Mouse (Mus musculus) hindbrain, embryonic 11.5 days (tissue): Measurements from ENCODE around the gene Enpp1. TPM values are rescaled to one million over a fixed set of nuclear protein-coding genes. Genes with fewer than 3 reads are reported as not detected.
A peak's percentile ranks its signal among the peaks of the same experiment; 100 is the strongest.

ENCODE experiments used
- ATAC-seq: fragments of 200-750 bp; cut with Nextera tagmentation; 2 replicates; pipeline ENCODE4 v1.8.0; 2017; ENCODE audit warnings: mild to moderate bottlenecking, moderate TSS enrichment, moderate library complexity; ENCODE audit not compliant: low FRiP score
- DNase-seq: peaks from one replicate; pipeline ENCODE4 v3.0.0-alpha.2; 2015; ENCODE audit warnings: low spot score
- H3K27ac ChIP-seq: fragments of 300-500 bp; sonication (generic); 2 replicates; pipeline ENCODE4 v1.5.1; 2014; ENCODE audit warnings: mild to moderate bottlenecking, low read depth, low read length
- H3K27me3 ChIP-seq: fragments of 300-500 bp; sonication (generic); 2 replicates; pipeline ENCODE4 v1.6.1; 2014; ENCODE audit warnings: mild to moderate bottlenecking, low read length, moderate library complexity, mixed read lengths; ENCODE audit not compliant: control insufficient read depth, insufficient read depth
- H3K36me3 ChIP-seq: fragments of 300-500 bp; sonication (generic); 2 replicates; pipeline ENCODE4 v1.6.1; 2014; ENCODE audit warnings: mild to moderate bottlenecking, low read length, moderate library complexity, mixed read lengths; ENCODE audit not compliant: control insufficient read depth, insufficient read depth
- H3K4me1 ChIP-seq: fragments of 300-500 bp; sonication (generic); replicated peaks from 2 replicates; pipeline ENCODE4 v1.6.1; 2014; ENCODE audit warnings: low read length, mixed read lengths; ENCODE audit not compliant: control insufficient read depth, insufficient read depth
- H3K4me2 ChIP-seq: fragments of 300-500 bp; sonication (generic); replicated peaks from 2 replicates; pipeline ENCODE4 v1.6.1; 2014; ENCODE audit warnings: mild to moderate bottlenecking, low read depth, low read length
- H3K4me3 ChIP-seq: fragments of 300-500 bp; sonication (generic); 2 replicates; pipeline ENCODE4 v1.5.1; 2014; ENCODE audit warnings: low read depth, low read length
- H3K9ac ChIP-seq: fragments of 300-500 bp; sonication (generic); 2 replicates; pipeline ENCODE4 v1.6.1; 2014; ENCODE audit warnings: low read depth, low read length
- H3K9me3 ChIP-seq: fragments of 300-500 bp; sonication (generic); 2 replicates; pipeline ENCODE4 v1.6.1; 2016; ENCODE audit warnings: low read length; ENCODE audit not compliant: control insufficient read depth
- WGBS: fragments of 180-500 bp; shearing (Covaris S2); extraction: QIAGEN DNeasy Blood & Tissue Kit; methylation state at CpG from one replicate; pipeline ENCODE4 v1.1.7; 2014; 5-methylcytosine and 5-hydroxymethylcytosine counted together
- polyA plus RNA-seq: library from polyadenylated mRNA; unstranded; fragments of >200 nt; fragmentation: Nextera tagmentation; extraction: Ambion mirVana; gene quantifications from 2 replicates; pipeline ENCODE4 v1.2.1, GENCODE M21; 2014

Gene Enpp1
- polyA plus RNA-seq, 1 experiment from 2014 or later, result 1.2 TPM

DNA sequence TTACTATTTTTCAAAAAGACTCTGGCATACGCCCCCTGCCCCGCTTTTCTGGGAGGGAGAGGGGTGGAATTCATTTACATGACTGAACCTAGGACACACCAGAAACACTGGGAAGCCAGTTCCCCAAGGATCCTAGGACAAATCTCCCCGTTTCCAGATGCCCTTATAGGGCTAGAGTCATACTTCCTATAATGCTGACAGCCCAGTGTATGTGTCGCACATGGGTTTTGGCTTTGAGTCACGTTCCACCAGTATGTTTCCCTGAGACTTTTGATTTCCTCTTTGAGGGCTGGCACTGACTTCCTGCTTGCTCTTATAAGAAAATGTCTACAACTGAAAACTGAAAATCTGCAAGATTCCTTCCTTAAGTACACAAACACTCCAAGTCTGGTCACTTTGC, 120.2 kb downstream of the Enpp1 start:
- Histone ChIP-seq H3K4me3 (no peak overlapping the region), H3K4me2 (no peak overlapping the region), H3K9me3 (no peaks in the 10 kb centered on the region), H3K27ac (no peak overlapping the region), H3K27me3 (no peaks in the 10 kb centered on the region), H3K9ac (no peak overlapping the region), H3K36me3 (no peaks in the 10 kb centered on the region), H3K4me1 (no peaks in the 10 kb centered on the region)
- DNase-seq, result no peak
- WGBS, result 61% methylated on average over 5 of the region's 5 CpGs
- no peak for ATAC-seq

DNA sequence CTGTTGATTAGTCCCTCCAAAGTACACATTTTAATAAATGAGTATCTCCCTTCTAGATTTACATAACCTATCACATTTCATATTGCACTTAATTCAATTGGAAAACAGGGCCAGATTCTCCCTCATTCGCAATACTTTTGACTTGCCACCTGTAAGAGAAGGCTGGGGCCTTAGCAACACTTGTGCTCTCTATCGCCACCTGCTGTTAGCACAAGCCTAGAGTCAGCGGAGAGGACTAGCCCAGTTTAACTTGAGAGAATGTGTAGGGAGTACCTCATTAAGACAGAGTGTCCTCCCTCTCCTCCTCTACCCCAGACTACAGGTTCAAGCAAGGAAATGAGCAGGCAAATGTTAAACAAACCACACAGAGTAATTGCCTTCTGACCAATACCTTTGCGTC, 120.8 kb downstream of the Enpp1 start:
- H3K27ac ChIP-seq, result no peak overlapping the region
- WGBS, result 19% methylated on average over 4 of the region's 4 CpGs
- ATAC-seq (no peak), DNase-seq (peak; percentile 90)
- H3K4me2 ChIP-seq, result no peak overlapping the region
- no peaks in the 10 kb centered on the region for H3K9me3 ChIP-seq
- no peaks in the 10 kb centered on the region for H3K27me3 ChIP-seq
- no peaks in the 10 kb centered on the region for H3K4me1 ChIP-seq
- no peaks in the 10 kb centered on the region for H3K36me3 ChIP-seq
- H3K9ac ChIP-seq, result no peak overlapping the region
- H3K4me3 ChIP-seq, result no peak overlapping the region

DNA sequence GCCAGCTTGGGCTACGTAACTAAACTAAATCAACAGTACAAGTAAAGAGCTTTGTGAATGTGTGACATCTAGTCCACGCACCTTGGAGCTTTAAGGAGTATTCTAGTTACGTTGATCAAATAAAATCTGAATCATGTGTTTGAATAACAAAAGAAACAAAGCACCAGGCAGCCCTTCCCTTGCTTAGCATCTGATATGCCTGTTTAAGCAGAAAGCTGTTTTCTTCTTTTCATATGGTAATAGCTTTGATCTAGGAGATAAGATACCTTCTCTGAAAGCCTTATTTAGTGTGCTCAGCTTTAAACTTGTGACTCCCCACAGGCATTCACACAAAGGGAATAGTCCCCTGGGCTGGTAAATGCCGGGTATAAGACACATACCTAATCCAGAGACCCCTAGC, 121.4 kb downstream of the Enpp1 start:
- no peaks in the 10 kb centered on the region for H3K9me3 ChIP-seq
- H3K4me2 ChIP-seq, result no peak overlapping the region
- no peak for DNase-seq
- no peak for ATAC-seq
- 40% methylated on average over 4 of the region's 4 CpGs for WGBS
- H3K27me3 ChIP-seq, result no peaks in the 10 kb centered on the region
- no peak overlapping the region for H3K27ac ChIP-seq
- H3K4me1 ChIP-seq, result no peaks in the 10 kb centered on the region
- no peaks in the 10 kb centered on the region for H3K36me3 ChIP-seq
- no peak overlapping the region for H3K9ac ChIP-seq
- H3K4me3 ChIP-seq, result no peak overlapping the region

DNA sequence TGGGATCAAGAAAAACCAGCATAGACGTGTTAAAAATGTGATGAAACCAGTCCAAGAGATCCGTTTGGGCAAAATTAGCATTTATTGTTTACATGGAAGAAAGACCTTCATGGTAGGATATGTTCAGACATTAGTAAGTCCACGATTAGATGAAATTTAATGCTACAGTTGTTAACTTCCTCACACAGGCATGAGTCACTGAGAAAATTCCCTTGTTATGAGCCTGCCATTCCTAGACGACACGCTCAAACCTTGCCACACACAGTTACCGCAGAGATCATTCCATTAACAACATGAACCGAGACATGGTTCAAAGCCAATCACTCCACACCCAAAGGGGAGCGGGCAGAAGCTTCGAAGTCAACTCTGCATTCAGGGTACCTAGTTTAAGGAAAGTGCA, 122.7 kb downstream of the Enpp1 start:
- Histone ChIP-seq H3K4me2 (no peak overlapping the region), H3K4me3 (no peak overlapping the region), H3K27me3 (no peaks in the 10 kb centered on the region), H3K4me1 (no peaks in the 10 kb centered on the region), H3K36me3 (no peaks in the 10 kb centered on the region), H3K9ac (no peak overlapping the region), H3K9me3 (no peaks in the 10 kb centered on the region), H3K27ac (no peak overlapping the region)
- WGBS, result 90% methylated on average over 9 of the region's 9 CpGs
- ATAC-seq, result no peak
- DNase-seq, result no peak

DNA sequence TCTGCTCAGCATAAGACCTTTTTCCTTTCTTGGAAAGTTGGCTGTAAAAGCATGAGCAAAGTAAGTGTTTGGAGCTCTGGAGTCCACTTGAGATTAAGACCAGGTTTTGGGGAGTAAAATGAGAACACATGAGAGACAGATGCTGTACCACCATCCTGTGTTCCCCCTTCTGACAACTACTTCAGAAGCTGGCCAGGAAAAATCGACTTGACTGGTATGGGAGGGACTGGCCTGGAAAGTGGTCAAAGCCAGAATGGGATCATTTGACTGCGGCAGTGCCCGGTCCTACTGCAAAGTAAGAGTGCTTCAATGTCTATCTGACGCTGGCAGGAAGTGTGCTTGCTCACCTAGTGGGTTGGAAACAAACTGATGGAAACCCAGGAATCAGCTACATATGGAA, 123.1 kb downstream of the Enpp1 start:
- 90% methylated on average over 4 of the region's 4 CpGs for WGBS
- DNase-seq (no peak), ATAC-seq (no peak)
- Histone ChIP-seq H3K27ac (no peak overlapping the region), H3K9ac (no peak overlapping the region), H3K4me3 (no peak overlapping the region), H3K4me2 (no peak overlapping the region), H3K27me3 (no peaks in the 10 kb centered on the region), H3K4me1 (no peaks in the 10 kb centered on the region), H3K9me3 (no peaks in the 10 kb centered on the region), H3K36me3 (no peaks in the 10 kb centered on the region)

Other genes with a start within 250 kb of the Enpp1 start
- gene Ccn2, start 116.7 kb downstream of the Enpp1 start, polyA plus RNA-seq, result 4.3 and 6.6 TPM in 2 replicates
- gene Enpp3, start 130.7 kb upstream of the Enpp1 start, polyA plus RNA-seq, result 4.9 and 5.7 TPM in 2 replicates
- 29.1 and 32.2 TPM in 2 replicates for gene Med23, start 157.8 kb upstream of the Enpp1 start, polyA plus RNA-seq
- 8.3 and 8.9 TPM in 2 replicates for gene Arg1, start 215.3 kb upstream of the Enpp1 start, polyA plus RNA-seq